Mouse (Mus musculus) stomach, embryonic 16.5 days (tissue): ENCODE measurements around the gene Ephb6. TPM values are rescaled to one million over a fixed set of nuclear protein-coding genes. Genes with fewer than 3 reads are reported as not detected.
A peak's percentile ranks its signal among the peaks of the same experiment; 100 is the strongest.
"Not testable (repeated sequence)": the region's sequence is repeated elsewhere in the genome, so short reads cannot be mapped to it uniquely, and the experiment has no call there.

Source experiments
- ATAC-seq: fragments of 200-750 bp; cut with Nextera tagmentation; 2 replicates; pipeline ENCODE4 v1.8.0; 2017; ENCODE audit warnings: moderate number of reproducible peaks, moderate TSS enrichment; ENCODE audit not compliant: insufficient read depth, low FRiP score
- H3K27ac ChIP-seq: fragments of 300-500 bp; sonication (generic); 2 replicates; pipeline ENCODE4 v1.5.1; 2014; ENCODE audit warnings: low read length
- H3K27me3 ChIP-seq: fragments of 300-500 bp; sonication (generic); 2 replicates; pipeline ENCODE4 v1.6.1; 2014; ENCODE audit warnings: low read length, control low read depth, mixed read lengths; ENCODE audit not compliant: control insufficient read depth, insufficient read depth
- H3K36me3 ChIP-seq: fragments of 300-500 bp; sonication (generic); 2 replicates; pipeline ENCODE4 v1.6.1; 2014; ENCODE audit warnings: low read length; ENCODE audit not compliant: control insufficient read depth, insufficient read depth
- H3K4me1 ChIP-seq: fragments of 300-500 bp; sonication (generic); 2 replicates; pipeline ENCODE4 v1.6.1; 2014; ENCODE audit warnings: low read length, control low read depth, mixed read lengths; ENCODE audit not compliant: control insufficient read depth, insufficient read depth
- H3K4me2 ChIP-seq: fragments of 300-500 bp; sonication (generic); 2 replicates; pipeline ENCODE4 v1.6.1; 2014; ENCODE audit warnings: low read depth, low read length, mixed read lengths
- H3K4me3 ChIP-seq: fragments of 300-500 bp; sonication (generic); replicated peaks from 2 replicates; pipeline ENCODE4 v1.5.1; 2014; ENCODE audit warnings: mild to moderate bottlenecking, low read length
- H3K9ac ChIP-seq: fragments of 300-500 bp; sonication (generic); 2 replicates; pipeline ENCODE4 v1.6.1; 2014; ENCODE audit warnings: low read length
- H3K9me3 ChIP-seq: fragments of 300-500 bp; sonication (generic); replicated peaks from 2 replicates; pipeline ENCODE4 v1.6.1; 2016; ENCODE audit warnings: low read length, control low read depth; ENCODE audit not compliant: control insufficient read depth
- WGBS: fragments of 180-500 bp; shearing (Covaris S2); extraction: QIAGEN DNeasy Blood & Tissue Kit; methylation state at CpG from one replicate; pipeline ENCODE4 v1.1.7; 2014; 5-methylcytosine and 5-hydroxymethylcytosine counted together
- polyA plus RNA-seq: library from polyadenylated mRNA; unstranded; fragments of >200 nt; fragmentation: Nextera tagmentation; extraction: Ambion mirVana; gene quantifications from 2 replicates; pipeline ENCODE4 v1.2.1, GENCODE M21; 2015

Ephb6 gene
- polyA plus RNA-seq = 11.0 and 11.7 TPM in 2 replicates

- Histone ChIP-seq H3K9ac (peak within 1 kb of the TSS; percentile 86), H3K36me3 (no peaks in the 10 kb centered on the region), H3K4me2 (peak within 1 kb of the TSS; percentile 98), H3K27me3 (no peaks in the 10 kb centered on the region), H3K4me1 (0 out of 2 replicates have a peak, but pooled peaks cover 3% of the 10 kb centered on the region), H3K4me3 (peak within 1 kb of the TSS; percentile 83), H3K9me3 (no peaks in the 10 kb centered on the region), H3K27ac (peak within 1 kb of the TSS; percentile 85)
- under 1% methylated on average over 68 of the region's 68 CpGs for WGBS
- peak; percentile 97 for ATAC-seq
Observed at GRCm38 (mm10) chr6:41605061-41605793, at the start of gene Ephb6. TSS of gene Ephb6 (plus strand) at chr6:41605482.

- no peak for ATAC-seq
- Histone ChIP-seq H3K36me3 (no peaks in the 10 kb centered on the region), H3K4me1 (no peaks in the 10 kb centered on the region), H3K9ac (no peak overlapping the region), H3K27ac (no peak overlapping the region), H3K27me3 (no peaks in the 10 kb centered on the region), H3K4me2 (no peak overlapping the region), H3K4me3 (no peak overlapping the region), H3K9me3 (no peaks in the 10 kb centered on the region)
Observed at GRCm38 (mm10) chr6:41556389-41556788, 48.9 kb upstream of the Ephb6 start.

GRCm38 (mm10) chr6:41557468-41557867 lies 47.8 kb upstream of the Ephb6 start:
- ATAC-seq = no peak

GRCm38 (mm10) chr6:41558271-41558670 lies 47.0 kb upstream of the Ephb6 start:
- Histone ChIP-seq H3K9me3 (no peaks in the 10 kb centered on the region), H3K9ac (no peak overlapping the region), H3K36me3 (no peaks in the 10 kb centered on the region), H3K4me1 (no peaks in the 10 kb centered on the region), H3K27ac (peak overlapping the region; percentile 80), H3K4me2 (no peak overlapping the region), H3K27me3 (no peaks in the 10 kb centered on the region), H3K4me3 (no peak overlapping the region)
- ATAC-seq = peak; percentile 47
- WGBS = 37% methylated on average over 2 of the region's 2 CpGs

More at GRCm38 (mm10) chr6:41557468-41557867, 47.8 kb upstream of the Ephb6 start:
- H3K9me3 ChIP-seq = no peaks in the 10 kb centered on the region
- no peaks in the 10 kb centered on the region for H3K4me1 ChIP-seq
- H3K4me3 ChIP-seq = no peak overlapping the region
- peak overlapping the region; percentile 80 for H3K27ac ChIP-seq
- no peak overlapping the region for H3K4me2 ChIP-seq
- WGBS = 72% methylated on average over 5 of the region's 5 CpGs
- H3K9ac ChIP-seq = no peak overlapping the region
- H3K36me3 ChIP-seq = no peaks in the 10 kb centered on the region
- H3K27me3 ChIP-seq = no peaks in the 10 kb centered on the region

GRCm38 (mm10) chr6:41559331-41559730 lies 46.0 kb upstream of the Ephb6 start:
- H3K9ac ChIP-seq = no peak overlapping the region
- H3K9me3 ChIP-seq = no peaks in the 10 kb centered on the region
- no peaks in the 10 kb centered on the region for H3K4me1 ChIP-seq
- WGBS = 43% methylated on average over 3 of the region's 3 CpGs
- no peak for ATAC-seq
- H3K27ac ChIP-seq = peak overlapping the region; percentile 63
- H3K4me2 ChIP-seq = no peak overlapping the region
- no peak overlapping the region for H3K4me3 ChIP-seq
- no peaks in the 10 kb centered on the region for H3K36me3 ChIP-seq
- no peaks in the 10 kb centered on the region for H3K27me3 ChIP-seq

- WGBS = 76% methylated on average over 2 of the region's 2 CpGs
- Histone ChIP-seq H3K27ac (peak overlapping the region; percentile 33), H3K36me3 (no peaks in the 10 kb centered on the region), H3K4me2 (no peak overlapping the region), H3K4me1 (no peaks in the 10 kb centered on the region), H3K27me3 (no peaks in the 10 kb centered on the region), H3K9me3 (no peaks in the 10 kb centered on the region), H3K9ac (no peak overlapping the region), H3K4me3 (no peak overlapping the region)
- no peak for ATAC-seq
Observed at GRCm38 (mm10) chr6:41560273-41560672, 45.0 kb upstream of the Ephb6 start.

GRCm38 (mm10) chr6:41562598-41562997 lies 42.7 kb upstream of the Ephb6 start:
- 89% methylated on average over 4 of the region's 4 CpGs for WGBS
- Histone ChIP-seq H3K9ac (no peak overlapping the region), H3K27ac (no peak overlapping the region)

GRCm38 (mm10) chr6:41563104-41563951 lies 42.0 kb upstream of the Ephb6 start:
- H3K4me1 ChIP-seq, H3K9ac ChIP-seq, H3K9me3 ChIP-seq, H3K36me3 ChIP-seq, H3K27me3 ChIP-seq, H3K27ac ChIP-seq, ATAC-seq: not testable (repeated sequence)
- Histone ChIP-seq H3K4me3 (peak overlapping the region; percentile 17; the same call in 1 of the 2 replicates), H3K4me2 (peak overlapping the region; percentile 7)
- 42% methylated on average over 4 of the region's 23 CpGs for WGBS

More at GRCm38 (mm10) chr6:41562598-41562997, 42.7 kb upstream of the Ephb6 start:
- H3K4me2 ChIP-seq = peak overlapping the region; percentile 29; the same call in 1 of the 2 replicates
- no peaks in the 10 kb centered on the region for H3K4me1 ChIP-seq
- H3K27me3 ChIP-seq = no peaks in the 10 kb centered on the region
- H3K36me3 ChIP-seq = no peaks in the 10 kb centered on the region
- no peaks in the 10 kb centered on the region for H3K9me3 ChIP-seq
- ATAC-seq = no peak
- peak overlapping the region; percentile 17; the same call in 1 of the 2 replicates for H3K4me3 ChIP-seq

- WGBS = 83% methylated on average over 1 of the region's 1 CpGs
- no peaks in the 10 kb centered on the region for H3K27me3 ChIP-seq
- H3K4me2 ChIP-seq = no peak overlapping the region
- H3K4me3 ChIP-seq = no peak overlapping the region
- no peak overlapping the region for H3K9ac ChIP-seq
- H3K4me1 ChIP-seq = no peaks in the 10 kb centered on the region
- H3K36me3 ChIP-seq = no peaks in the 10 kb centered on the region
- no peak for ATAC-seq
- H3K27ac ChIP-seq = no peak overlapping the region
- no peaks in the 10 kb centered on the region for H3K9me3 ChIP-seq
Observed at GRCm38 (mm10) chr6:41565261-41565660, 40.0 kb upstream of the Ephb6 start.
